Mouse (Mus musculus) spleen, postnatal 10 days (tissue): Measurements from ENCODE around the gene Shisa4.

Source experiments
- DNase-seq, 2 experiments: peaks; one replicate each; pipeline ENCODE4 v3.0.0; 2021 to 2022; ENCODE audit warnings: low spot score in 2 of 2

Shisa4 gene

GRCm38 (mm10) chr1:135374868-135375581, at the start of gene Shisa4:
Gene Shisa4, minus strand, starts transcription at chr1:135375237.
- DNase-seq, result peak in 1 of 2 experiments; percentile 30

- no peak for DNase-seq
Observed at GRCm38 (mm10) chr1:135422772-135423171, 47.7 kb upstream of the Shisa4 start.

GRCm38 (mm10) chr1:135413996-135414395, 39.0 kb upstream of the Shisa4 start:
- no peak for DNase-seq

DNA sequence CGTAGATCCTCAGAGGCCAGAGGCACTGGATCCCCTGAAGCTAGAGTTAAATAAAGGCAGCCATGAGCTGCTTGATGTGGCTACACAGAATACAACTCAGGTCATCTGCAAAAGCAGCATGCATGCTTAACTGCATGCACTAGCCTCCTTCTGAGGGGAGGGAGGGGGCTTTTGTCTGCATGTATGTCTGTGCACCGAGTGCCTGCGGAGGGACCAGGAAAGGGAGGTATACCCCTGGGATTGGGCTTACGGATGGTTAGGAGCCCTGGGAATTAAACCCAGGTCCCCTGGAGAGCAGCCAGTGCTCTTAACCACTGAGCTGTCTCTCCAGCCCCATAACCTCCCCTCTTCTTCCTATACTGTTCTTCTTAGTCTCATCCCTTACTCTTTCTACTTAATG, 37.1 kb upstream of the Shisa4 start:
- DNase-seq, result no peak

DNA sequence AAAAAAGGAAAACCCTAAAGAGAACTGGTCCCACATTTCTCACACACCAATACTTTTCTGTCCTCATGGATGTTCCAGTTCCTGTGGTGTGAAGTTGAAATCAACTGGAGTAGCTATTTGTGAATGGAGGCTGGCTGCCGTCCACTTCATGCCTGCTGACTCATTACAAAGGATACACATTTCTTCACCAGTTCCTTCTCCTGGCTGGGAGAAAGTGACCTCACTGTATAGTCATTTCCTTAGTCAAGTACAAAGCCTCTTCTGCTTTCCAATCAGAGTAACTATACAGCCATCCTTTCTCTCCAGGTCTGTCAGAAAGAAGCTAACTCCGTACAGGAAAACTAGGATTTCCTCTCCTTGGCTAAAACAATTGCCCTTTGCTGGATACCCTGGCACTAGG, 35.9 kb upstream of the Shisa4 start:
- no peak for DNase-seq

DNA sequence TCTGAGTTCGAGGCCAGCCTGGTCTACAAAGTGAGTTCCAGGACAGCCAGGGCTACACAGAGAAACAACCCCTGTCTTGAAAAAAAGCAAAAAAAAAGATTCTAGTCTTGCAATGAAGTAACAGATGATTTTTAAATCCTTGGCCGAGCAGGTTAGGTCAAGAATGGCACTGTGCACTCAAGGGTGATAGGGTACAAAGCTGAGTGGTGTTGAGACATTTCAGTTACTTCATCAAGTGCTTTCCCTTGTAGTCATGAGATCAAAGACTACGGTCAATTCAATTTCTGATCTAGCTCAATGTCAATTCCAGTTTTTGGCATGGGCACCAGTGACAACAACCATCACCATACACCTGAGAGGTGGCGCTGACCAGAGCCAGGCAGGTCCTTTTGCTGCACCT, 33.9 kb upstream of the Shisa4 start:
- DNase-seq, result no peak

GRCm38 (mm10) chr1:135405356-135405755, 30.3 kb upstream of the Shisa4 start:
- no peak for DNase-seq

GRCm38 (mm10) chr1:135401452-135402110, 26.5 kb upstream of the Shisa4 start:
- no peak for DNase-seq

DNA sequence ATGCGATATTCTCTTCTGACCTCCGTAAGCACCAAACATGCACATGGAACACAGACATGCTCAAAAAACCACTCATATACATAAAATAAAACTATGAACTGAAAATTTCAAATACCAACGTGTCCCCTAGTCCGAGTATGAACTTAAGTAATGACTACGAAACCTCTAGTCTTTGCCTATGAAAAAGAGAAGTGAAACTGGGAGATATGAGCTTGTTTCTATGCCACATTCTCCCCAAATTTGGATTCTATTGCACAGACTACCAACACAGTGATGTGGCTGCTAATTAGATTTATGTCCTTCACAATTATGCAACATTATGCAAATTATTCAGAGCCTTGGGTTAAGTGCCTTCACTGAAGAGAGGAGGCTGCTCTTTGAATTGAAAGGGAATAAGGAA, 24.4 kb upstream of the Shisa4 start:
- DNase-seq, result no peak

- DNase-seq, result no peak
Observed at GRCm38 (mm10) chr1:135385161-135385560, 10.1 kb upstream of the Shisa4 start.

DNA sequence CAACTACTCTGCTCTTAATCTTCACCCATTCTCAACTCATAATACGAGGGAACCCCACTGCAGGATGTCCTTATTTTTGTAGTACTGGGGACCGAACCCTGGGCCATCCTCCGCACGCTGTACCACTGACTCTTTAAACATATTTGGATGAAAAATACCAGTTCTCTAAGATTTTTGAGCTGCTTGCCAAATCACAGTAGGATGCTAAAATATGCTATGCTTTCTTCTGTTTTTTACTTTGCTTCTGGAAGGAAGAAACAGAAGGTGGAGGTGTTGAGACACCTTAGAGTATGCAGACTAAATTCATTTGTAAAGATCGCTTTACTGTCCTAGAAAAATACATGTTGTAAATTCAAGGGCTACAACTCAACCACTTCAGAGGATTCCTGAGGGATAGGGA, 9.1 kb upstream of the Shisa4 start:
- DNase-seq, result no peak

GRCm38 (mm10) chr1:135381560-135381959, 6.5 kb upstream of the Shisa4 start:
- DNase-seq, result peak in 1 of 2 experiments; percentile 39

DNA sequence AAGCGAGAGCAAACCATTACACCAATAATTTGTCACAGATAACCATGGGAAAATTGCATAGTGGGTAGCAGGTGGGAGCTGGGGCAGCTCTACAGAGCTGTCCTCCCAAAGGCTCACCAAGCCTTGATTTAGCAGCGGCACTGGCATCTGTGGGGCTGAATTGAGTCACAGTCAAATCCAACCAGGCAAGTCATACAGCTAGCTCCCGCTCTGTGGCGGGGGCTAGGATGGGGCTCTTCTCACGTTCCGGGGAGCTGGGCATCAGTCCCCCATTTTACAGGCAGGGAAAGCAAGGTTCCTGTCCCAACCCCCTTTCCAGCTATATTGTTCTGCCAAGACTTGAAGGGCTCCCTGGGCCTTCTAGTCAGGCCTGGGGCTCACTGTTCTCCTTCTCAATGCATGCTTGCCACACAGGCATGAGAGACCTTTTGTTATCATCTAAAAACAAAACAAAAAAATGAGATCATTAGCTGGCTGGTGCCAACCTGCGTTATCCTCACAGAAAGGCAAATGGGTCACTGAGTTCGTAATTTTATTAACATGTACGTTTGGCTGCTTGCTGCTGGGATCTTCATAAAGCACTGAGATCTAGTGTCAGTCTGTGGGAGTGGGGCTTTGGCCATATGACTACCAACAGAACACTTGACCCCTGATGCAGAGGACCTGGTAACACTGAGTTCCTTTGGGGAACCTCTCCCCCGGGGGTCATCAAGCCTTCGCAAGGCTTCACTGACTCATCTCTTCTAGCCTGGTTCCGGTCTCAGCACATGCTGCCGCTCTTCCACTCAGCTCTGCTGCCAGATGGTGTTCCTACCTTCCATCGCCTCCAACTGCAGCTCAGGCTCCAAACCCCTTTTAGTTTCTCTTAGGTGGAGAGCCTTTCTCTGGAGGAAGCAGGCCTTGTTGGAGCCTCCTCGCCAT, 5.3 kb upstream of the Shisa4 start:
- DNase-seq, result no peak

GRCm38 (mm10) chr1:135379048-135379447, 4.0 kb upstream of the Shisa4 start:
- DNase-seq, result no peak

DNA sequence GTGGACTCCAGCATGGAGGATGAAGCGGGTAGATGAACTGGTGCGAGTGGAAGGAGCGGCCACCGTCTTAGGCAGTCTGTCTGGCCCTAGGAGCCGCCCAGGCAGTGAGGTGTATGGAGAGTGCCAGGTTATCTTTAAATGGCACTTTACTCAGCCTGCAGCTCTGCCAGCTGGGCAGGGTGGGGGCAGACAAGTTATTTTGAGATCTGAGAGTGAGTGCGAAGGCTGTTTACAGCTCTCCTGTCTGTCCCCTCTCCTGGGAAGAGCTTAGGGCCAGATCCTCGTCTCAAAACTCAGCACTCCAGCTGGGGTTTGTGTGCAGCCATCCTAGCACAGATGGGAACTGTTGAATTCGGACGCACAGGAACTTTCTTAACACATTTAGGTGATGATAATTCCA, 3.5 kb upstream of the Shisa4 start:
- no peak for DNase-seq

GRCm38 (mm10) chr1:135374175-135374867, 716 bp downstream of the Shisa4 start:
- no peak for DNase-seq

DNA sequence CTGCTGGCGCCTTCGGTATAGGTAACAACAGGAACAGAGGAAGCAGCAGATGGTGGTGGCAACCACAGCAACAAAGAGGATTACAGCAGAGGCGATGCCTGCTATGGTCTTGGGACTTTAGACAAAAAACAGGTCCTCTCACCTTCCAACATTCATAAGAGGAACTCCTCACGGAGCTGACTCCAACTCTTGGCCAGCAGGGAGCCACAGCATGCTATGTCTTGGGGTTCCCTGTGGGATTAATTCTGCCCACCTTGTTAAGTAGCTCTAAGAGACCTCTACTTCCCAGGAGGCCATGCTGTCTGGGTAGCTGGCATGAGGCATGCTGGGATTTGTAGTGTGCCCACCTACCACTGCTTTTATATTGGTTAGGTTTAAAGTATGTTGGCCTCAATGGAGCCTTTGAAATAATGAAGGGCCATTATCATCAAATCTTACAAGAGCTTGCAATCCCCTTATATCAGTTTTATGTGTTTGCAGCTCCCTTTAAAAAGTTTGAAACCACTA, 1.8 kb downstream of the Shisa4 start:
- DNase-seq, result no peak

- DNase-seq, result no peak
Observed at GRCm38 (mm10) chr1:135369415-135369814, 5.6 kb downstream of the Shisa4 start.

DNA sequence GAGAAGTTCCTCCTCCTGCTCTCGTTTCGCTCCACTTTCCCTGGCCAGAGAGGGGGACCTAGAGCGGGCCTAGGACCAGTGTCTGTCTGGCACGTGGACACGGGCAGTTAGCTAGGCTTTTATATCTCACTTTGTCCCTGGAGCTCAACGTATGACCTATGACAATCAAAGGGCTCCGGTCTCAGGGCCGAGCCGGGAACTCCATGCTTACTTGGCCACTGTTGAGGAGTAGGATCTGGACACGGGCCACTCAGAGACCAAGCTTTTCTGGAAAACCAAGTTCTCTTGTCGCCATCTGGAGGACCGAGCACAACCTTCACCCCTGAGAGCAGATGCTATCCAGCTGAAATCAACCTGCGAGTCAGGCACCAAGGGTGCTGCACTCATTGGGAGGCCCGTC, 6.1 kb downstream of the Shisa4 start:
- no peak for DNase-seq

- DNase-seq, result peak; percentile 14 to 72
Observed at GRCm38 (mm10) chr1:135368245-135368644, 6.8 kb downstream of the Shisa4 start.

- no peak for DNase-seq
Observed at GRCm38 (mm10) chr1:135367595-135367994, 7.4 kb downstream of the Shisa4 start.

DNA sequence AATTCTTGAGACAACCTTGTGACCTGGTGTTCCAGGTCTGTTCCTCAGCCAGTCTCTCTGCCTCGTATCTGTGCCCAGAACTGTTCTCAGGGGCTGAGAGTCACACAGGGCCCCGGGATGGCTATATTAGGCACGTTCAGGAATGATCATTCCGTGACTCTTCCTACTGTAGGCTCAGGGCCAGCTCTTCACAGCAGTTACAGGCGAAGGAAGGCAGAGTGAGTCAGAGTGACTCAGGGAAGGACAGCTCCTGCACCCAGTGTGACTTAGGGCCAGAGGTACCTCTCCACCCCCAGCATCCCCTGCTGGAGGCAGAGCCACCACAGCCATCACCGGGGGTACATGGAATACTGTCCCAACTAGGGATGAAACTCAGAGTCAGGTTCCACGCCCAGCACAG, 8.0 kb downstream of the Shisa4 start:
- DNase-seq, result no peak
